Mouse (Mus musculus) midbrain, embryonic 13.5 days (tissue): ENCODE results near the gene Hkdc1. TPM values are rescaled to one million over a fixed set of nuclear protein-coding genes. Genes with fewer than 3 reads are reported as not detected.

Source experiments
- ATAC-seq: fragments of 200-750 bp; cut with Nextera tagmentation; 2 replicates; pipeline ENCODE4 v1.8.0; 2017; ENCODE audit warnings: mild to moderate bottlenecking, moderate TSS enrichment, moderate library complexity
- H3K27ac ChIP-seq: fragments of 300-500 bp; sonication (generic); 2 replicates; pipeline ENCODE4 v1.5.1; 2015; ENCODE audit warnings: inconsistent platforms, mild to moderate bottlenecking, moderate library complexity
- H3K27me3 ChIP-seq: fragments of 300-500 bp; sonication (generic); 2 replicates; pipeline ENCODE4 v1.6.1; 2015; ENCODE audit warnings: mild to moderate bottlenecking, inconsistent platforms
- H3K36me3 ChIP-seq: fragments of 300-500 bp; sonication (generic); 2 replicates; pipeline ENCODE4 v1.6.1; 2015; ENCODE audit warnings: mild to moderate bottlenecking, inconsistent platforms
- H3K4me1 ChIP-seq: fragments of 300-500 bp; sonication (generic); replicated peaks from 2 replicates; pipeline ENCODE4 v1.6.1; 2015; ENCODE audit warnings: inconsistent platforms
- H3K4me2 ChIP-seq: fragments of 300-500 bp; sonication (generic); replicated peaks from 2 replicates; pipeline ENCODE4 v1.6.1; 2015; ENCODE audit warnings: moderate library complexity, mild to moderate bottlenecking, inconsistent platforms
- H3K4me3 ChIP-seq: fragments of 300-500 bp; sonication (generic); replicated peaks from 2 replicates; pipeline ENCODE4 v1.5.1; 2015; ENCODE audit warnings: mild to moderate bottlenecking, inconsistent platforms
- H3K9ac ChIP-seq: fragments of 300-500 bp; sonication (generic); replicated peaks from 2 replicates; pipeline ENCODE4 v1.6.1; 2015; ENCODE audit warnings: mild to moderate bottlenecking, inconsistent platforms
- H3K9me3 ChIP-seq: fragments of 300-500 bp; sonication (generic); 2 replicates; pipeline ENCODE4 v1.6.1; 2016; ENCODE audit warnings: mild to moderate bottlenecking, inconsistent platforms
- WGBS: fragments of 180-500 bp; shearing (Covaris S2); methylation state at CpG from one replicate; pipeline ENCODE4 v1.1.7; 2015; 5-methylcytosine and 5-hydroxymethylcytosine counted together
- polyA plus RNA-seq: library from polyadenylated mRNA; unstranded; fragments of >200 nt; fragmentation: Nextera tagmentation; extraction: Ambion mirVana; gene quantifications from 2 replicates; pipeline ENCODE4 v1.2.1, GENCODE M21; 2015

Hkdc1 gene
- polyA plus RNA-seq, 1 experiment from 2014 or later, result 0.13 TPM

DNA sequence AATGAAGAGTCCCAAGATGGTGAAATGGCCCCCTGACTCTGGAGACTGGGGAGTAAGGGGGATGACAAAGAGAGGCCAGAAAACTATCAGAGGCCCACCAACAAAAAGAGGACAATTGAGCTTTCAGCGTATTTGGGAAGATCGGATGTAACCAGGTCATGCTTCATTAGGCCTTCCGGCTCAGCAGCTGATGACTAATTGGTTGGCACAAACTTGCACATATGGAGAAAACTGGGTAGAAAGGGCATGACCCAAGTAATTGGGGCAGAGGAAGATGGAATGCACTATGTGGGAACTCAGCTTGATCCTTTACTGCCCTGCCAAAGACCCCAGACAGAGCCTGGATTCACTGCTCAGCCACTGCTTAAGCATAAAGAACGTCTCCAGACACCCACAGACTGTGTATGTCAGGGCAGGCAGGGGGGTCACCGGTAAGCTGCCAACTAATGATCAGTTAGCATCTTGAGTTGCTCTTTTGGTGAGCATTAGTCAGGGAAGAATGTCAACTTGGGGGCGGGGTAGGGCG lies 3.4 kb downstream of the Hkdc1 start:
- Histone ChIP-seq H3K27ac (no peak overlapping the region), H3K4me3 (no peak overlapping the region), H3K9me3 (no peaks in the 10 kb centered on the region), H3K36me3 (no peaks in the 10 kb centered on the region), H3K4me2 (no peak overlapping the region), H3K4me1 (no peaks in the 10 kb centered on the region), H3K9ac (no peak overlapping the region), H3K27me3 (no peaks in the 10 kb centered on the region)
- ATAC-seq, result no peak
- 67% methylated on average over 7 of the region's 7 CpGs for WGBS

DNA sequence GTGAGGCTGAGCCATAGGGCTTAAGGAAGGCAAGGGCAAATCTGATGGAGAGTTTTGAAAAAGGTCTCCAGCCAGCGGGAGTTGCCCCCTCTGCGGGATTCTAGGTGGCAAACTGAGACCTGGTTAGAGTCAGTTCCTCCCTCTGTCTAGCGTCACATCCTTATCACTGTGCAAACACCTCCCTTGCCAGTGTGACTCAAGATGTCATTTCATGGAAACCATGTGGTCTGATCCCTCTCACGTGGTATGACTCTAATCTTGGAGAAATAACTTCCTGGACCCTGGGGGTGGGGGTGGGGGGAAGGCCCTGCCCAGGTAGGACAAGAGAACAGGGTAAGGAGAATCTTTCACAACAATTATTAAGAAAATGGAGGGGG lies 8.7 kb downstream of the Hkdc1 start:
- no peak for ATAC-seq

DNA sequence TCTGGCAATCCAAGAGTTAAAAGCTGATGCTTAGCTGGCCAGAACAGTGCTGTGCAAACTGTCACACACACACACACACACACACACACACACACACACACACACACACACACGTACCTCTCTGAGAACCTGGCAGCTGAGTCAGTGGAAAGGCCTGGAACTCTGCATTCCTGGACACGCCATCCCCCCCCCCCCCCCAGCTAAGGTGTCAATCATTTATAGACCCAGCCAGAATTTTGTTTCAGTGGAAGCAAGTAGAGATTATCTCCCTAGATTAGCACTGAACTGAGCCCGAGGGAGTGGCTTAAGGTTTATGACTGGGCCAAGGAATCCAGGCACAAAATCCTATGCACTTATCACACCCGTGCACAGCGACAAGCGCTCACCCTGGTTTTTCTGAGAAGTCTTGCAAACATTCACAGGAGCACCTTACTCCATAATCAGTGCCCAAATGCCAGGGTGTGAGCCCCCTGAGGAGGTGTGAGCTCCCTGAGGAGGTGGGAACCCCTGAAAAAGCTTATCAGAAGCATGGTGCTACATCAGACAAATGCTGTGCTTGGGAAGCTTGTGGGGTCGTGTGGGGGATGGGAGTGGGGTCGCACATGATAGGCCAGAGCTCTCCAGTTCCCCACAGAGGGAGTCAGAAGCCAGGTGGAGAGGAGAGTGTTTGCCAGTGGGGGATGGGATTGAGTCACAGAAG lies 9.2 kb downstream of the Hkdc1 start:
- Histone ChIP-seq H3K4me3 (no peak overlapping the region), H3K9me3 (no peaks in the 10 kb centered on the region), H3K9ac (no peak overlapping the region), H3K27me3 (no peaks in the 10 kb centered on the region), H3K4me2 (no peak overlapping the region), H3K4me1 (no peaks in the 10 kb centered on the region), H3K36me3 (no peaks in the 10 kb centered on the region), H3K27ac (no peak overlapping the region)
- ATAC-seq, result no peak
- 37% methylated on average over 8 of the region's 8 CpGs for WGBS

More for the DNA sequence above, 8.7 kb downstream of the Hkdc1 start:
- Histone ChIP-seq H3K4me2 (no peak overlapping the region), H3K36me3 (no peaks in the 10 kb centered on the region), H3K9me3 (no peaks in the 10 kb centered on the region), H3K9ac (no peak overlapping the region), H3K4me1 (no peaks in the 10 kb centered on the region), H3K27me3 (no peaks in the 10 kb centered on the region), H3K4me3 (no peak overlapping the region), H3K27ac (no peak overlapping the region)
- 44% methylated on average over 4 of the region's 4 CpGs for WGBS

DNA sequence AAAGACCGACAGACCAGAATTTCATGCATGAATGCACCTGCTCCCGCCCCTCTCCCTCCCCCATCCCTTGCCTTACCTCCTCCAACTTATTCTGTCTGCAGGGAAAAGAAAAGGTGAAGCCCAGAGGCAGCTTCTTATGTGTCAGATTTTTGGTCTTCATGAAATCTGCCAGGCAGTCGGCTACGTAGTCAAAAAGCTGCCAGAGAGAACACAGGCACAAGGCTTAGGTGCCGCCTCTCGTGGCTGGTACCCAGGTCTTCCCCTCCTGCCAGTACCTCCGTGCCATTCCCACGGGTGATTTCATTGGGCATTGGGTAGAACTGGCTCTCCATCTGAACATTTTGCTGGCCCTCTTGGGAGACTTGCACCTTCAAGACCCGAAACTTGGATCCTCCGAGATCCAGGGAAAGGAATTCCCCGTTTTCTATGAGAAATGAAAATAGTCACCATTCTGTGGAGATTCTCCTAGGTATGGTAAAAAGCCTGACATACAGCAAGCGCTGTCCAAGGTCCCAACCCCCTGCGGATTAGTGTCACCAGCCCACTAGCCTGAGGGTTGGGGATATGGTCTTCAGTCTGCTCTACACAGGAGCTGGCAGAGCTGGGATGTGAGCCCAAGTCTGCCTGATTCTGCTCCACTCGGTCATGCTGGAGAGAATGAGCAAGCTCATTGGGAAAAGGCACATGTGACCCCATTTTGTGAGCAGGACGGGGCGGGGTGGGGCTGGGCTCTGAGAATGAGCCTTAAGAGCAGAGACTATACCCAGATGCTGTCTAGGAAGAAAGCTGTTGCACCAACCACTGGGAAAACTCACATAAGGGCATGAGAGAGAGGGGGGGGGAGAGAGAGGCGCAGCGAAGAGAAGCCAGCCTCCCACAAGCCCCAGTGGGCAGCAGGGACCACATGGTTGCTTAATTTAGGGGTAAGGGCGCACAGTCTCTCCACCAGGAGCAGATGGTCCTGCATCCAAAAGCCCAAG lies 10.6 kb downstream of the Hkdc1 start:
- WGBS, result 70% methylated on average over 19 of the region's 19 CpGs
- Histone ChIP-seq H3K9ac (no peak overlapping the region), H3K27me3 (0 out of 2 replicates have a peak, but pooled peaks cover 3% of the 10 kb centered on the region), H3K4me2 (no peak overlapping the region), H3K9me3 (no peaks in the 10 kb centered on the region), H3K4me3 (no peak overlapping the region), H3K4me1 (no peaks in the 10 kb centered on the region), H3K27ac (no peak overlapping the region), H3K36me3 (no peaks in the 10 kb centered on the region)
- no peak for ATAC-seq

DNA sequence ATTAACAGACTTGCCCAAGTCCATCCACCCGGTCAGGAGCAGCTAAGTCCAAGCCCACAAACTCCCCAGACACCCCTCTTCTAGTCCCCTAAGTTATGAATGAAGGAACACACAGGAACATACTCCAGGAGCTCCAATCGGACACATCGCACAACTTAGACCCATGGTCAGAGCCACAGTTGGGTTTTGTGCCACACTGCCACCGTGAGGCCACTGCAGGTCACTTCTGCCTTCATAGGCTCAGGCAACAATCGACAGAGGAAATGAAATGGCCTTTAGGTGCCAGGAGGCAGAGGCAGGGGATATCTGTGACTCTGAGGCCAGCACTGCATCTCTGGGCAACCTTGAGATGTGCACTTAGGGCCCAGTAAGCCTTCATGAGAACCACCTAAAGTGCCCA lies 11.3 kb downstream of the Hkdc1 start:
- Histone ChIP-seq H3K36me3 (no peaks in the 10 kb centered on the region), H3K4me3 (no peak overlapping the region), H3K27me3 (0 out of 2 replicates have a peak, but pooled peaks cover 3% of the 10 kb centered on the region), H3K9ac (no peak overlapping the region), H3K4me1 (no peaks in the 10 kb centered on the region), H3K9me3 (no peaks in the 10 kb centered on the region), H3K4me2 (no peak overlapping the region), H3K27ac (no peak overlapping the region)
- peak; percentile 70; the same call in 1 of the 2 replicates for ATAC-seq
- 12% methylated on average over 5 of the region's 5 CpGs for WGBS

DNA sequence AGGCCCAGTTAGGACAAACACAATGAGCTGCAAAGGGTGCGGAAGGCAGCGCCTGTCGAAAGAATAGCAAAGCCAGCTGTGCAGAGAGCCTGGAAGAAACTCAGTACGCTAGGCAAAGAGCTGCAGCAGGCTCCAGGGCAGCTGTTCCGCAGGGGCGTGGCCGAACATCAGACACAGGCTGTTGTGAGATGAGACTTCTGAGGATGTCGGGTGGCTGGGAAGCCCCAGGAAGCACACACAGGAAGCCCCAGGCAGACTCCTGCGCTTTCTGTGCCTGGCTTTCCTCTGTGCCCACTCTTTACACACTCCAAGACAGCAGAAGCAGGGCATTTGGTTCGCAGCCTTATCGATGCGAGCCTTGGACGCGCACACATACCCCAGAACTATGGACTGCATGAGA lies 17.4 kb downstream of the Hkdc1 start:
- no peaks in the 10 kb centered on the region for H3K9me3 ChIP-seq
- H3K27me3 ChIP-seq, result 0 out of 2 replicates have a peak, but pooled peaks cover 3% of the 10 kb centered on the region

DNA sequence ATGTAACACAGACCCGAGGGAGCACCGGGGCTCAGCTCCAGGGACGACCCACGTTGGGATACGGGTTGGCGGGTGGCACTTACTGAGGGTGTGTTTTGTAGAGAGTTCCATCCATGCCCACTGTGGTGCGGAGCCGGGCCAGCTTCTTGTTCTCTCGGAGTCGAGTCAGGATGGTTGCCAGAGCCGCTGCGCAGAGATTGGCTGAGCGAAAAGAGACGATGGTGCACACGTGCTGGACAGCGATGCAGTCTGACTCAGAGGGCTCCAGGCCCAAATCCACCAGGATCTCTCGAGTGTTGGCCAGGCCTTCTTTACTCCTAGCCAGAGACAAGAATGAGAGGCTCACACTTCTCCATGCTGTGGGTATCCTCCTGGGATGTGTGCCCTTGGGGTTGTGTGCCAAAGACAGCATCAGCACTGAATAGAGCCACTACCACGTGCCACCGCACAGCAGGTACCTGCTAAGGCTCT lies 20.6 kb downstream of the Hkdc1 start:
- H3K4me3 ChIP-seq, result no peak overlapping the region
- ATAC-seq, result 0 out of 2 replicates have a peak, but pooled peaks have one; percentile 4

More for the DNA sequence above, 17.4 kb downstream of the Hkdc1 start:
- Histone ChIP-seq H3K27ac (no peak overlapping the region), H3K9ac (no peak overlapping the region), H3K36me3 (no peaks in the 10 kb centered on the region), H3K4me1 (no peaks in the 10 kb centered on the region), H3K4me2 (peak overlapping the region; percentile 26), H3K4me3 (0 out of 2 replicates have a peak overlapping the region, but pooled peaks have one; percentile 7)
- 46% methylated on average over 14 of the region's 14 CpGs for WGBS
- ATAC-seq, result peak; percentile 20; the same call in 1 of the 2 replicates

DNA sequence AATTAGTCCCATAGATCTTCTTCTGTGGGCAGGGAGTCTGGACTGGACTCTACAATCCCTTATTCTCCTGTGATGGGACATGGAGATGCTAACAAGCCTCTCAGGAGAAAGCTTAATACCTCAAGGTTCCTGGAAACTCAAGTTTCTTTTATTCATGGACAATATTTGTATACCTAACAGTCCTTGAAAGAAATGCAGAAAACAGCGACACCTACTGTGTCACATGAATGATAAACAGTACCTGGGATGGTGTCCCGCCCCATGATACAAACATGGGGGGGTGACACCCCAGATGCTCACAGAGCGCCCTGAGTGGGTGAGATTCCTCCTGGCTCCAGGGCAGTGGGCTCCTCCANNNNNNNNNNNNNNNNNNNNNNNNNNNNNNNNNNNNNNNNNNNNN lies 39.3 kb downstream of the Hkdc1 start:
- ATAC-seq, result no peak
- WGBS, result 82% methylated on average over 3 of the region's 3 CpGs
- Histone ChIP-seq H3K27me3 (no peaks in the 10 kb centered on the region), H3K4me2 (no peak overlapping the region), H3K9me3 (no peaks in the 10 kb centered on the region), H3K9ac (no peak overlapping the region), H3K4me3 (no peak overlapping the region), H3K27ac (no peak overlapping the region), H3K4me1 (no peaks in the 10 kb centered on the region), H3K36me3 (no peaks in the 10 kb centered on the region)

More for the DNA sequence above, 20.6 kb downstream of the Hkdc1 start:
- Histone ChIP-seq H3K4me2 (no peak overlapping the region), H3K9me3 (no peaks in the 10 kb centered on the region), H3K4me1 (no peaks in the 10 kb centered on the region), H3K9ac (no peak overlapping the region), H3K27ac (no peak overlapping the region), H3K27me3 (no peaks in the 10 kb centered on the region), H3K36me3 (no peaks in the 10 kb centered on the region)
- 85% methylated on average over 19 of the region's 19 CpGs for WGBS

DNA sequence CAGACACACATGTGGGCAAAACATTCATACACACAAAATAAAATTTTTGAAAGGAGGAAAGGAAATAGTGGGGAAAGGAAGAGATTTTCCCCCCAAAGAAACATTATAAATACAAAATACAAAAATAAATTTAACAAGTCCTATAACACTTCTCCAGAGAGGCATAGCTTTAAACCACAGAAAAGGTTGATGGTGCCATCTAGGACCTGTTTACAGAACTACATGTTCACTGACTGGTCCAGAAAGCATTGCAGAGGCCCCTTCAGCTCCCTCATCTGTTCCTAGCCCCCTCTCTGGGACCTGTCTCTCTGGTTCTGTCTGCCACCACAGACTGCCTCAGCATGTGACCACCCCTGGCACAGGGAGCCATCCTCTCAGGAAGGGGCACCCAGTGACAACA lies 41.4 kb downstream of the Hkdc1 start:
- Histone ChIP-seq H3K9me3 (no peaks in the 10 kb centered on the region), H3K4me1 (no peaks in the 10 kb centered on the region), H3K27ac (no peak overlapping the region), H3K4me3 (no peak overlapping the region), H3K4me2 (no peak overlapping the region), H3K9ac (no peak overlapping the region), H3K27me3 (no peaks in the 10 kb centered on the region), H3K36me3 (no peaks in the 10 kb centered on the region)
- ATAC-seq, result no peak

DNA sequence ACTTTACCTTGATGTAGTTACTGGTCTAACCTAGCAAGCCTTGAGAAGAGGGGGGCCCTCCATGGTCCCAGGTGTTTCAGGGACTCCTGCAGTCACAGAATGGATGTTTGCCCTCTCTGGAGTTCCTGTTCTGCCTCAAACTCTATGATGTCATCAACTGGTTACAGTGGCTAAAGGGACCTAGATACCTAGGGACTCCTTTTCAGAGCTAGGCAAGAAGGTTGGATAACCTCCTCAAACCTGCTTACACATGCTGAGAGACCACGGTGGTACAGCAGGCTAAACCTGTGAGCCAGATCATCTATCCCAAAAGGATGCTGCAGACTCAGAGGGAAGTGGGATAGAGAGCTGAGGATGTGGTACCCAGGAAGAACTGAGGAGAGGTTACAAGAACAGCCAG lies 42.5 kb downstream of the Hkdc1 start, which contains the start of gene Hk1:
TSS of gene Hk1 (minus strand) at position 101 of the 400 bp plus-strand sequence.
- no peaks in the 10 kb centered on the region for H3K9me3 ChIP-seq
- H3K36me3 ChIP-seq, result no peaks in the 10 kb centered on the region
- H3K27me3 ChIP-seq, result no peaks in the 10 kb centered on the region
- ATAC-seq, result no peak
- 0 out of 2 replicates have a peak, but pooled peaks cover 6% of the 10 kb centered on the region for H3K4me1 ChIP-seq
- H3K4me3 ChIP-seq, result no peak within 1 kb of the TSS
- H3K27ac ChIP-seq, result no peak within 1 kb of the TSS
- WGBS, result 94% methylated on average over 1 of the region's 1 CpGs
- H3K4me2 ChIP-seq, result no peak within 1 kb of the TSS
- H3K9ac ChIP-seq, result no peak within 1 kb of the TSS

DNA sequence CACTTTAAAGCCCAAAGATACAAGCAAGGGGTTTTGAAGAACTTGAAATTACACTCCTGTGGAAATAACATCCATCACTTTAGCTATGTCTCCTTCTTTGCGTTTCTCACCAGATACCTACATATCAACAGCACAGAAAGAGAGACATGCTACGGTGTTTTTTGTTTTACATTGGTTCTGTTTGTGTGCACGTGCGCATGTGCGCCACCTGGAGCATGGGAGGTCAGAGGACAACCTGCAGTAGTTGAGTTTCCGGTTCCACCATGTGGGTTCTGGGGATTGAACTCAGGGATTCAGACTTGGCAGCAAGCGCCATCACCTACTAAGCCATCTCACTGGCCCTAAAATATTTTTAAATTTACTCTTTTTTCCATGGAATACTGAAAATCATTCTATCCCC lies 63.5 kb downstream of the Hkdc1 start:
- no peak overlapping the region for H3K4me2 ChIP-seq
- WGBS, result 91% methylated on average over 7 of the region's 7 CpGs
- H3K4me1 ChIP-seq, result no peaks in the 10 kb centered on the region
- no peaks in the 10 kb centered on the region for H3K27me3 ChIP-seq
- H3K36me3 ChIP-seq, result no peaks in the 10 kb centered on the region
- no peak overlapping the region for H3K27ac ChIP-seq
- H3K9ac ChIP-seq, result no peak overlapping the region
- no peak for ATAC-seq
- no peak overlapping the region for H3K4me3 ChIP-seq
- no peaks in the 10 kb centered on the region for H3K9me3 ChIP-seq
